Mouse (Mus musculus) forebrain, embryonic 13.5 days (tissue): Measurements from ENCODE around the gene Tut1. TPM values are rescaled to one million over a fixed set of nuclear protein-coding genes. Genes with fewer than 3 reads are reported as not detected.

Experiments
- ATAC-seq: fragments of 200-750 bp; cut with Nextera tagmentation; 2 replicates; pipeline ENCODE4 v1.8.0; 2017
- H3K27ac ChIP-seq: fragments of 300-500 bp; sonication (generic); 2 replicates; pipeline ENCODE4 v1.5.1; 2015; ENCODE audit warnings: inconsistent platforms, mild to moderate bottlenecking, moderate library complexity
- H3K27me3 ChIP-seq: fragments of 300-500 bp; sonication (generic); 2 replicates; pipeline ENCODE4 v1.6.1; 2015; ENCODE audit warnings: mild to moderate bottlenecking, inconsistent platforms
- H3K36me3 ChIP-seq: fragments of 300-500 bp; sonication (generic); 2 replicates; pipeline ENCODE4 v1.6.1; 2015; ENCODE audit warnings: mild to moderate bottlenecking, inconsistent platforms; ENCODE audit not compliant: poor library complexity, severe bottlenecking
- H3K4me1 ChIP-seq: fragments of 300-500 bp; sonication (generic); 2 replicates; pipeline ENCODE4 v1.6.1; 2015; ENCODE audit warnings: inconsistent platforms
- H3K4me2 ChIP-seq: fragments of 300-500 bp; sonication (generic); 2 replicates; pipeline ENCODE4 v1.6.1; 2015; ENCODE audit warnings: inconsistent platforms, mild to moderate bottlenecking, moderate library complexity
- H3K4me3 ChIP-seq: fragments of 300-500 bp; sonication (generic); 2 replicates; pipeline ENCODE4 v1.5.1; 2015; ENCODE audit warnings: mild to moderate bottlenecking, inconsistent platforms
- H3K9ac ChIP-seq: fragments of 300-500 bp; sonication (generic); 2 replicates; pipeline ENCODE4 v1.6.1; 2015; ENCODE audit warnings: mild to moderate bottlenecking, inconsistent platforms
- H3K9me3 ChIP-seq: fragments of 300-500 bp; sonication (generic); replicated peaks from 2 replicates; pipeline ENCODE4 v1.6.1; 2016; ENCODE audit warnings: inconsistent platforms
- WGBS: fragments of 180-500 bp; shearing (Covaris S2); methylation state at CpG from one replicate; pipeline ENCODE4 v1.1.7; 2015; 5-methylcytosine and 5-hydroxymethylcytosine counted together
- polyA plus RNA-seq: library from polyadenylated mRNA; unstranded; fragments of >200 nt; fragmentation: Nextera tagmentation; extraction: Ambion mirVana; gene quantifications from 2 replicates; pipeline ENCODE4 v1.2.1, GENCODE M21; 2015

Gene Tut1
- 35.3 and 36.7 TPM in 2 replicates for polyA plus RNA-seq

DNA sequence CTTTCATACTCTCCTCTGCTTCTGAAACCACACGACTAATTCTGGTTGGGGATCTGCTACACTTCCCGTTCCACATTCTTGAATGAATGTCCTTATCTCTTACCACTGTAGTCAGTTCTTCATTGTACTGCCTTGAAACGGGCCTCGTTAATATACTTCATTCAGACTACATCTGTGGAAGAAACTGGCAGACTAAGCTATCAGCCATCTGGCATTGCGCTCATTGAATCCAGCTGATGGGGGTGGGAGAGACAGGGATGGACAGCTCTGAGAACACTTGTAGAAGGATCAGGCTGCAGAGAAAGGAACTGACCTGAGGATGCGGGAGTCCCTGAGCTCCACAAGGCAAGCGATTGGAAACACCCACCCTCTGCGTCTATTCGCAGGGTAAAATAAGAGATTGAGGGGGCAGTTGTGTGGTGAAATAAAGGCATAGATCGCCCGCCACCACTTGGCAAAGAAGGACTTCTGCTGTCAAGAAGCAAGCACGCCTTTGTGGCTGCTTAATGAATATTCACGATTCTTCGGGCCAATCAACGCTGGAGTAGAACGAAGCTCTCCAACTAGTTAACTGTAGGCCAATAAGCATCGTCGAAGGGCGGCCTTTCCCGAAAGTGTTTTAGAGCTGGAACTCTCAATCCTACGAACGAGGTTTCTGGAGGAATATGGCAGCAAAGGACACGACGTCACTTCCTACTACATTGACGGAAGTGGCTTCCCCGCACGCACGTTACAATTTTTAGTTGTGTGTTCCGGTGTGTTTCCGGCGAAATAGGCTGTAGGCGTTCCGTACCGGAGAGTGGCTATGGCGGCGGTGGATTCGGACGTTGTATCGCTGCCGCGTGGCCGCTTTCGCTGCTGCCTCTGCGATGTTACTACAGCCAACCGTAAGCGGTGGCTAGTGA is at the start of gene Tut1:
Tut1 (plus strand) TSS at position 713 of the 905 bp plus-strand sequence.
- Histone ChIP-seq H3K4me3 (peak within 1 kb of the TSS; percentile 72), H3K9me3 (no peaks in the 10 kb centered on the region), H3K27me3 (no peaks in the 10 kb centered on the region), H3K27ac (peak within 1 kb of the TSS; percentile 97), H3K9ac (peak within 1 kb of the TSS; percentile 80), H3K36me3 (peaks cover 64% of the 10 kb centered on the region), H3K4me1 (peaks cover 37% of the 10 kb centered on the region), H3K4me2 (peak within 1 kb of the TSS; percentile 96)
- peak; percentile 97 for ATAC-seq
- under 1% methylated on average over 46 of the region's 46 CpGs for WGBS

- no peak for ATAC-seq
- WGBS = 87% methylated on average over 6 of the region's 6 CpGs
Observed at GRCm38 (mm10) chr19:8908531-8908930, 45.1 kb upstream of the Tut1 start.

DNA sequence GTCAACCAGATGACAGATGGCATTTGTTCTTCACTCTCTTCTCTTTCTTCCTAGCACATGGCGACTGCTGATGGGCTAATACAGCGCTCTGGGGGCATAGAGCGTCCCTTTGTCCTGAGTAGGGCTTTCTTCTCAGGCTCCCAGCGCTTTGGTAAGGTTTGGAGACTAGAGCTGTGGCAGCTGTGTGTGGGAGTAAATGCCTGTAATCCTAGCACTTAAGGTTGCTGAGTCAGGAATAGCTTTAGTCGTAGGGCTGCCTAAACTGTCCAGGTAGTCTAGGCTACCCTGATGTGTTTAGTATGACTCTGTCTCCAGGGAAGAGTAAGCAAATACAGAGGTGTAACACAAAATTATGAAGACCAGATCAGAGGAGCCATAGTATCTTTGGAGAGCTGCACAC is 41.8 kb upstream of the Tut1 start:
- Histone ChIP-seq H3K4me2 (no peak overlapping the region), H3K9ac (no peak overlapping the region), H3K27ac (no peak overlapping the region), H3K36me3 (peaks cover 100% of the 10 kb centered on the region), H3K27me3 (no peaks in the 10 kb centered on the region), H3K9me3 (no peaks in the 10 kb centered on the region), H3K4me1 (no peaks in the 10 kb centered on the region), H3K4me3 (no peak overlapping the region)
- WGBS = 95% methylated on average over 5 of the region's 5 CpGs
- no peak for ATAC-seq

More at GRCm38 (mm10) chr19:8908531-8908930, 45.1 kb upstream of the Tut1 start:
- H3K9ac ChIP-seq = no peak overlapping the region
- H3K4me1 ChIP-seq = no peaks in the 10 kb centered on the region
- no peak overlapping the region for H3K4me3 ChIP-seq
- H3K27me3 ChIP-seq = no peaks in the 10 kb centered on the region
- H3K27ac ChIP-seq = no peak overlapping the region
- no peak overlapping the region for H3K4me2 ChIP-seq
- no peaks in the 10 kb centered on the region for H3K9me3 ChIP-seq
- peaks cover 97% of the 10 kb centered on the region for H3K36me3 ChIP-seq

DNA sequence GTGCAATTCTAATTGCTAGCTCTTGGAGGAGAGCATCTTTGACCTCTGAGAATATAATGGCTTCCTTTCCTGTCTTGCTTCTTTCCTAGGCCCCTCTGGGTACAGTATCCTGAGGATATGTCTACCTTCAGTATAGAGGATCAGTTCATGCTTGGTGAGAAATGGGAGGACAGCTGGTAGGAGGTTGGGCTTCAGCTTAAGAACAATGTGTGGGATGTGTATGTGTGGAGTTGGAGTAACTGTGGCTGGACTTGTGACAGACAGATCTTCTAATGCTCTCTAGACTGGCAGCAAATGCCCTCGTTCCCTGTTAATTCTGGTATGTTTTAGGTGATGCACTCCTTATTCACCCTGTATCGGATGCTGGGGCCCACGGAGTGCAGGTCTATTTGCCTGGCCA is 39.4 kb upstream of the Tut1 start:
- no peak overlapping the region for H3K27ac ChIP-seq
- H3K4me2 ChIP-seq = no peak overlapping the region
- WGBS = 92% methylated on average over 3 of the region's 3 CpGs
- no peaks in the 10 kb centered on the region for H3K27me3 ChIP-seq
- H3K4me1 ChIP-seq = no peaks in the 10 kb centered on the region
- H3K4me3 ChIP-seq = no peak overlapping the region
- no peaks in the 10 kb centered on the region for H3K9me3 ChIP-seq
- no peak for ATAC-seq
- peaks cover 80% of the 10 kb centered on the region for H3K36me3 ChIP-seq
- H3K9ac ChIP-seq = no peak overlapping the region

GRCm38 (mm10) chr19:8919000-8919399 is 34.6 kb upstream of the Tut1 start:
- H3K9ac ChIP-seq = no peak overlapping the region
- no peak overlapping the region for H3K27ac ChIP-seq
- H3K4me3 ChIP-seq = no peak overlapping the region
- no peaks in the 10 kb centered on the region for H3K27me3 ChIP-seq
- peaks cover 32% of the 10 kb centered on the region for H3K36me3 ChIP-seq
- ATAC-seq = no peak
- H3K4me1 ChIP-seq = peaks cover 15% of the 10 kb centered on the region
- 91% methylated on average over 3 of the region's 3 CpGs for WGBS
- H3K9me3 ChIP-seq = no peaks in the 10 kb centered on the region
- H3K4me2 ChIP-seq = no peak overlapping the region

DNA sequence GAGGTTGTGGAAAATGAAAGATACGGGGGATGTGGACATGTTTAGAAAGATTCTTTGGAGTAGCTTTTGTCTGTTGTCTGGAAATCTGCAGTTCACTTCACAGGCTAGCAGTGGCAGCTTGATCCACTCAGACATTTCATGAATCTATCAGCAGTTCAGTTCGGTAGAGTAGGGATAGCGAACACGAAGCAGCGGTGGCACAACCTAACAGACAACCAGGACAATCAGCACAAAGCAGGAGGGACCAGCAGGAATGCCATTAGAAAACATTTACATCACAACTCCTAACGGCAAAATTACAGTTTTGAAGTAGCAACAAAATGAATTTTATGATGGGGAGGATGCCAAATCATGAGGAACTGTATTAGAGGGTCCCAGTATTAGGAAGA is 34.0 kb upstream of the Tut1 start:
- Histone ChIP-seq H3K9ac (no peak overlapping the region), H3K27me3 (no peaks in the 10 kb centered on the region), H3K36me3 (peaks cover 25% of the 10 kb centered on the region), H3K4me2 (peak overlapping the region; percentile 71), H3K27ac (0 out of 2 replicates have a peak overlapping the region, but pooled peaks have one; percentile 74), H3K4me1 (peaks cover 15% of the 10 kb centered on the region), H3K9me3 (no peaks in the 10 kb centered on the region), H3K4me3 (peak overlapping the region; percentile 80)
- 77% methylated on average over 6 of the region's 6 CpGs for WGBS
- ATAC-seq = peak; percentile 1; the same call in 1 of the 2 replicates

DNA sequence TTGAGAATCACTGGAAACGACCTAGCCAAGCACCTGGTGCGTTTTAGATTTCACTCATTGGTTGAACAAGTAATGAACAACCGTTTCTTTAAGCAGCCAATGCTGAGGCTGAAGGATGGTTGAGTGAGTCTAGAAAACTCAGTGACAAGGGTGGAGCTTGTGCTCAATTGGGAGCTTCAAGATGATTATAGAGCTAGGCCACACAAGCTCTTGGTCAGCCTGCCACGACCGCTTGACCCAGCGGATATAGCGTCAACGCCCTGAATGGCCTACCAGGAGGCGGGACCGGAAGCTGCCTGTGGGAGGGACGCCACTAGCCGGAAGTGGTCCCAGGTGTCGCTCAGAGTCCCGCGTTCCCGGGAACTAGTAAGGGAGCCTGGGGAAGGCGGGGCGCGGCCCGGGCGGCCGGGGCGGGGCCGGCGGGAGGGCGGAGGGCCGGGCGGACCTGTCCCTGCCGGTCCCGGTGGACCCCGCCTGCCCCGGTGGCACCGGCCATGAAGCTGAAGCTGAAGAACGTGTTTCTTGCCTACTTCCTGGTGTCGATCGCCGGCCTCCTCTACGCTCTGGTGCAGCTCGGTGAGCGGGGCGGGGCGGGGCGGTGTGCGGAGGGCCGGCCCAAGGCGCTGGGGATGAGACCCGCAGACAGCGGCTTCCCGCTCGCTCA is 33.4 kb upstream of the Tut1 start, which contains the start of gene B3gat3:
B3gat3 (plus strand) TSS at position 302 of the 664 bp plus-strand sequence.
- peak within 1 kb of the TSS; percentile 84 for H3K9ac ChIP-seq
- peaks cover 15% of the 10 kb centered on the region for H3K4me1 ChIP-seq
- H3K4me3 ChIP-seq = peak within 1 kb of the TSS; percentile 80
- H3K36me3 ChIP-seq = peaks cover 21% of the 10 kb centered on the region
- H3K27me3 ChIP-seq = no peaks in the 10 kb centered on the region
- no peaks in the 10 kb centered on the region for H3K9me3 ChIP-seq
- peak; percentile 98 for ATAC-seq
- H3K27ac ChIP-seq = peak within 1 kb of the TSS; percentile 74
- peak within 1 kb of the TSS; percentile 71 for H3K4me2 ChIP-seq
- WGBS = 3% methylated on average over 38 of the region's 50 CpGs

GRCm38 (mm10) chr19:8920836-8921291 is 32.8 kb upstream of the Tut1 start:
- ATAC-seq = peak; percentile 0; the same call in 1 of the 2 replicates
- Histone ChIP-seq H3K4me1 (peaks cover 15% of the 10 kb centered on the region), H3K9ac (peak overlapping the region; percentile 84), H3K9me3 (no peaks in the 10 kb centered on the region), H3K27ac (peak overlapping the region; percentile 74), H3K4me2 (peak overlapping the region; percentile 71), H3K4me3 (peak overlapping the region; percentile 80), H3K36me3 (peaks cover 21% of the 10 kb centered on the region), H3K27me3 (no peaks in the 10 kb centered on the region)
- WGBS = 2% methylated on average over 6 of the region's 6 CpGs

DNA sequence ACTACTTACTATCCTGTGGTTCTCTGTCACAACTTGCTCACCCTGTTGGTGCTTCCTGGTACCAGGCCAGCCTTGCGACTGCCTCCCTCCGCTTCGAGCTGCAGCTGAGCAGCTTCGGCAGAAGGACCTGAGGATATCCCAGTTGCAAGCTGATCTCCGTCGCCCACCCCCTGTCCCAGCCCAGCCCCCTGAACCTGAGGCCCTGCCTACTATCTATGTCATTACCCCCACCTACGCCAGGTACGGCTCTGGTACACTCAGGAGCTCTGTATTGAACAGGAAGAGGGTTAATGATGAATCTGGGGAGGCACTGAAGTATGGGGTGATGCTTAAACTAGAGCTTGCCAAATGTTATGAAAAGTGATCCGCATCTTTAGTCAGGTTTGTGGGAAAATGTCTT is 31.9 kb upstream of the Tut1 start:
- no peak for ATAC-seq
- Histone ChIP-seq H3K36me3 (peaks cover 20% of the 10 kb centered on the region), H3K4me2 (peak overlapping the region; percentile 71), H3K9me3 (no peaks in the 10 kb centered on the region), H3K27me3 (no peaks in the 10 kb centered on the region), H3K4me1 (peaks cover 15% of the 10 kb centered on the region), H3K4me3 (peak overlapping the region; percentile 80; the same call in 1 of the 2 replicates), H3K27ac (no peak overlapping the region), H3K9ac (no peak overlapping the region)
- 87% methylated on average over 9 of the region's 9 CpGs for WGBS

- H3K36me3 ChIP-seq = peaks cover 35% of the 10 kb centered on the region
- WGBS = 90% methylated on average over 2 of the region's 2 CpGs
Observed at GRCm38 (mm10) chr19:8926766-8927165, 26.9 kb upstream of the Tut1 start.

GRCm38 (mm10) chr19:8927891-8928525 is 25.6 kb upstream of the Tut1 start:
- WGBS = 90% methylated on average over 12 of the region's 12 CpGs
- Histone ChIP-seq H3K9me3 (no peaks in the 10 kb centered on the region), H3K4me1 (peaks cover 20% of the 10 kb centered on the region), H3K4me2 (no peak overlapping the region), H3K9ac (no peak overlapping the region), H3K27me3 (peaks cover 11% of the 10 kb centered on the region), H3K36me3 (peaks cover 35% of the 10 kb centered on the region), H3K4me3 (no peak overlapping the region), H3K27ac (no peak overlapping the region)
- ATAC-seq = no peak

More at GRCm38 (mm10) chr19:8926766-8927165, 26.9 kb upstream of the Tut1 start:
- Histone ChIP-seq H3K4me3 (no peak overlapping the region), H3K27me3 (peaks cover 11% of the 10 kb centered on the region), H3K9ac (no peak overlapping the region), H3K4me2 (no peak overlapping the region), H3K9me3 (no peaks in the 10 kb centered on the region), H3K27ac (no peak overlapping the region), H3K4me1 (peaks cover 22% of the 10 kb centered on the region)
- no peak for ATAC-seq
